Mouse (Mus musculus): ENCODE measurements at regions not wholly inside any gene's neighbourhood (a gene's known extent, or its start where the extent isn't known, plus 50 kb on each side); places are given as distances from the start of the nearest gene placed in this dataset.

DNA sequence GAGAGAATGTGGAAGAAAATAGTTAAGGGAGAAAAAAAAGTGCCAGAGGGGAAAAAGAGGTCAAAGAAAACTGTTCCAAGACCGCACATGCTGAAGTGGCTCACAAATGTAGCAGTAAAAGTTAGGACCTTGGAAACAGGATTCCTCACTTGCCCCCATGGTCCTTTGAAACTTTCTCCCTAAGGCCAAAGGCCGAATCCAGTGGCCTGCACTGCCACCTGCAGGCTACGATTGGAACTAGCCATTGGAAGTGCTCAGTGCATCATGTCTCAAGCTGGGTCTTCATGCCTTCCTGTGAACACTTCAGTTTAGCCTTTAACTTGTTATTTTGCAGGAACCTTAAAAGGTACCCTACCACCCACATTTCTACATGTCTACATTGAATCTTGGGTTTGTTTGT is 56.3 kb upstream of the Mctp2 start:
- Histone ChIP-seq H3K36me3 (ENCODE audit: control insufficient read depth, insufficient read depth, low read length) (no peaks in the 10 kb centered on the region), H3K4me3 (ENCODE audit: low read depth, low read length) (no peak overlapping the region), H3K9ac (ENCODE audit: low read depth, low read length) (no peak overlapping the region), H3K4me1 (ENCODE audit: control insufficient read depth, insufficient read depth, low read length) (no peaks in the 10 kb centered on the region), H3K4me2 (ENCODE audit: low read length) (no peak overlapping the region), H3K27ac (ENCODE audit: low read length) (no peak overlapping the region), H3K9me3 (replicated peaks; ENCODE audit: control insufficient read depth, low read length, poor library complexity, severe bottlenecking) (no peaks in the 10 kb centered on the region), H3K27me3 (ENCODE audit: control insufficient read depth, insufficient read depth, low read depth, low read length) (no peaks in the 10 kb centered on the region)
- 19% methylated on average over 3 of the region's 3 CpGs for WGBS
- ATAC-seq: no peak

DNA sequence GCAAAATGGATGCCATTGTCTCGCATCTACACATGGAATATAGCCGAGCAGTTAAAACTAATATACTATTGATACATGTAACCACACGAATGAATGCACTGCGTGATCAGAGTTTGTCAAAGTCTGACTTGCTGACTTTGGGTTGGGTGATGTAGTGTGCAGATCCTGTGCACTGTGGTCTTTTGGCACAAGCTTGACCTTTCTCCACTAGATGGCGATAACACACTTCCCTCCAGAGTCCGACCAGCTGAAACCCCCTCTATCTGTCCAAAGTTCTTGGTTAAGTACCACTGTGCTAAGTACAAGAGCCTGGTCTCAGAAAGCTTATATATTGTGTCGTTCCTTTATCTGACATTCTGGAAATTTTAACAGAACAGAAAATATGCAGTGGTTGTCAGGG is 84.9 kb upstream of the Mctp2 start:
- Histone ChIP-seq H3K4me3 (ENCODE audit: low read depth, low read length) (no peak overlapping the region), H3K27ac (ENCODE audit: low read length) (no peak overlapping the region), H3K4me2 (ENCODE audit: low read length) (no peak overlapping the region), H3K4me1 (ENCODE audit: control insufficient read depth, insufficient read depth, low read length) (no peaks in the 10 kb centered on the region), H3K9ac (ENCODE audit: low read depth, low read length) (no peak overlapping the region), H3K9me3 (replicated peaks; ENCODE audit: control insufficient read depth, low read length, poor library complexity, severe bottlenecking) (no peaks in the 10 kb centered on the region), H3K27me3 (ENCODE audit: control insufficient read depth, insufficient read depth, low read depth, low read length) (no peaks in the 10 kb centered on the region), H3K36me3 (ENCODE audit: control insufficient read depth, insufficient read depth, low read length) (no peaks in the 10 kb centered on the region)
- ATAC-seq: no peak
- WGBS: 35% methylated on average over 7 of the region's 7 CpGs

GRCm38 (mm10) chr7:72400056-72400455 is 93.6 kb upstream of the Mctp2 start:
- H3K4me3 ChIP-seq (ENCODE audit: low read depth, low read length): no peak overlapping the region
- no peaks in the 10 kb centered on the region for H3K4me1 ChIP-seq (ENCODE audit: control insufficient read depth, insufficient read depth, low read length)
- no peaks in the 10 kb centered on the region for H3K36me3 ChIP-seq (ENCODE audit: control insufficient read depth, insufficient read depth, low read length)
- 0 out of 2 replicates have a peak, but pooled peaks have one; percentile 45 for ATAC-seq
- no peak overlapping the region for H3K4me2 ChIP-seq (ENCODE audit: low read length)
- H3K9ac ChIP-seq (ENCODE audit: low read depth, low read length): no peak overlapping the region
- H3K27me3 ChIP-seq (ENCODE audit: control insufficient read depth, insufficient read depth, low read depth, low read length): no peaks in the 10 kb centered on the region
- no peaks in the 10 kb centered on the region for H3K9me3 ChIP-seq (replicated peaks; ENCODE audit: control insufficient read depth, low read length, poor library complexity, severe bottlenecking)
- H3K27ac ChIP-seq (ENCODE audit: low read length): no peak overlapping the region

GRCm38 (mm10) chr7:72406131-72406530 is 99.7 kb upstream of the Mctp2 start:
- Histone ChIP-seq H3K9me3 (replicated peaks; ENCODE audit: control insufficient read depth, low read length, poor library complexity, severe bottlenecking) (no peaks in the 10 kb centered on the region), H3K36me3 (ENCODE audit: control insufficient read depth, insufficient read depth, low read length) (no peaks in the 10 kb centered on the region), H3K27me3 (ENCODE audit: control insufficient read depth, insufficient read depth, low read depth, low read length) (no peaks in the 10 kb centered on the region), H3K27ac (ENCODE audit: low read length) (no peak overlapping the region), H3K4me2 (ENCODE audit: low read length) (no peak overlapping the region), H3K4me1 (ENCODE audit: control insufficient read depth, insufficient read depth, low read length) (no peaks in the 10 kb centered on the region), H3K9ac (ENCODE audit: low read depth, low read length) (no peak overlapping the region), H3K4me3 (ENCODE audit: low read depth, low read length) (no peak overlapping the region)
- no peak for ATAC-seq
- WGBS: 94% methylated on average over 3 of the region's 3 CpGs

- no peak overlapping the region for H3K27ac ChIP-seq (ENCODE audit: low read length)
- no peaks in the 10 kb centered on the region for H3K4me1 ChIP-seq (ENCODE audit: control insufficient read depth, insufficient read depth, low read length)
- no peaks in the 10 kb centered on the region for H3K36me3 ChIP-seq (ENCODE audit: control insufficient read depth, insufficient read depth, low read length)
- no peak overlapping the region for H3K9ac ChIP-seq (ENCODE audit: low read depth, low read length)
- no peak overlapping the region for H3K4me3 ChIP-seq (ENCODE audit: low read depth, low read length)
- no peak for ATAC-seq
- H3K27me3 ChIP-seq (ENCODE audit: control insufficient read depth, insufficient read depth, low read depth, low read length): no peaks in the 10 kb centered on the region
- no peak overlapping the region for H3K4me2 ChIP-seq (ENCODE audit: low read length)
- WGBS: 80% methylated on average over 6 of the region's 6 CpGs
- no peaks in the 10 kb centered on the region for H3K9me3 ChIP-seq (replicated peaks; ENCODE audit: control insufficient read depth, low read length, poor library complexity, severe bottlenecking)
Measured at GRCm38 (mm10) chr7:72408409-72408986, 102.1 kb upstream of the Mctp2 start.

GRCm38 (mm10) chr7:72438552-72438951 is 132.1 kb upstream of the Mctp2 start:
- Histone ChIP-seq H3K27me3 (ENCODE audit: control insufficient read depth, insufficient read depth, low read depth, low read length) (no peaks in the 10 kb centered on the region), H3K4me3 (ENCODE audit: low read depth, low read length) (no peak overlapping the region), H3K4me2 (ENCODE audit: low read length) (no peak overlapping the region), H3K9ac (ENCODE audit: low read depth, low read length) (no peak overlapping the region), H3K4me1 (ENCODE audit: control insufficient read depth, insufficient read depth, low read length) (no peaks in the 10 kb centered on the region), H3K36me3 (ENCODE audit: control insufficient read depth, insufficient read depth, low read length) (no peaks in the 10 kb centered on the region), H3K27ac (ENCODE audit: low read length) (no peak overlapping the region), H3K9me3 (replicated peaks; ENCODE audit: control insufficient read depth, low read length, poor library complexity, severe bottlenecking) (no peaks in the 10 kb centered on the region)
- ATAC-seq: no peak
- 63% methylated on average over 2 of the region's 2 CpGs for WGBS

GRCm38 (mm10) chr7:72442001-72442400 is 135.6 kb upstream of the Mctp2 start:
- 81% methylated on average over 5 of the region's 5 CpGs for WGBS

DNA sequence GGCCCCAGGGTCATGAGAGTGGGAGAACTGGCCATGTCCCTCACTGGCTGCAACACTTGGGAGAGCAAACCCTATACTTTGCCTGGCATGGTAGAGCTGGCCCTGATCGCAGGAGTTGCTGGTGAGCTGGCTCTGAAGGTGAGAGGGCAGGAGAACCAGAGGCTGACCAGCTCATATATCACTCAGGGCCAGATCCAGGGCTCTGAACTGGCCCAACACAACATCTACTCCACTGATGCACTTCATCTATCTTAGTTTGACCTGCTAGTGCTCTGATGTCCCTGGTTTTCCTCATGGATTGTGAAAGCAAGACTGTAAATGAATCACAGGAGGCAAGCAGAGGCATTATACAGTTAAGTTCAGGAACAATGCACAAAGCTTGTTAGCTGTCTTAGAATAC is 137.6 kb upstream of the Mctp2 start:
- no peak overlapping the region for H3K4me3 ChIP-seq (ENCODE audit: low read depth, low read length)
- ATAC-seq: no peak
- no peak overlapping the region for H3K27ac ChIP-seq (ENCODE audit: low read length)
- H3K9ac ChIP-seq (ENCODE audit: low read depth, low read length): no peak overlapping the region
- H3K4me1 ChIP-seq (ENCODE audit: control insufficient read depth, insufficient read depth, low read length): no peaks in the 10 kb centered on the region
- no peaks in the 10 kb centered on the region for H3K36me3 ChIP-seq (ENCODE audit: control insufficient read depth, insufficient read depth, low read length)
- H3K4me2 ChIP-seq (ENCODE audit: low read length): no peak overlapping the region
- H3K27me3 ChIP-seq (ENCODE audit: control insufficient read depth, insufficient read depth, low read depth, low read length): no peaks in the 10 kb centered on the region
- H3K9me3 ChIP-seq (replicated peaks; ENCODE audit: control insufficient read depth, low read length, poor library complexity, severe bottlenecking): no peaks in the 10 kb centered on the region
- WGBS: 95% methylated on average over 1 of the region's 1 CpGs

More at GRCm38 (mm10) chr7:72442001-72442400, 135.6 kb upstream of the Mctp2 start:
- no peaks in the 10 kb centered on the region for H3K27me3 ChIP-seq (ENCODE audit: control insufficient read depth, insufficient read depth, low read depth, low read length)
- no peak overlapping the region for H3K9ac ChIP-seq (ENCODE audit: low read depth, low read length)
- H3K4me1 ChIP-seq (ENCODE audit: control insufficient read depth, insufficient read depth, low read length): no peaks in the 10 kb centered on the region
- no peak overlapping the region for H3K4me3 ChIP-seq (ENCODE audit: low read depth, low read length)
- no peak overlapping the region for H3K27ac ChIP-seq (ENCODE audit: low read length)
- no peaks in the 10 kb centered on the region for H3K9me3 ChIP-seq (replicated peaks; ENCODE audit: control insufficient read depth, low read length, poor library complexity, severe bottlenecking)
- H3K36me3 ChIP-seq (ENCODE audit: control insufficient read depth, insufficient read depth, low read length): no peaks in the 10 kb centered on the region
- no peak overlapping the region for H3K4me2 ChIP-seq (ENCODE audit: low read length)
- no peak for ATAC-seq

- no peak overlapping the region for H3K4me2 ChIP-seq (ENCODE audit: low read length)
- H3K4me1 ChIP-seq (ENCODE audit: control insufficient read depth, insufficient read depth, low read length): no peaks in the 10 kb centered on the region
- no peak overlapping the region for H3K27ac ChIP-seq (ENCODE audit: low read length)
- H3K27me3 ChIP-seq (ENCODE audit: control insufficient read depth, insufficient read depth, low read depth, low read length): no peaks in the 10 kb centered on the region
- H3K9me3 ChIP-seq (replicated peaks; ENCODE audit: control insufficient read depth, low read length, poor library complexity, severe bottlenecking): no peaks in the 10 kb centered on the region
- no peak overlapping the region for H3K9ac ChIP-seq (ENCODE audit: low read depth, low read length)
- H3K36me3 ChIP-seq (ENCODE audit: control insufficient read depth, insufficient read depth, low read length): no peaks in the 10 kb centered on the region
- 52% methylated on average over 1 of the region's 1 CpGs for WGBS
- H3K4me3 ChIP-seq (ENCODE audit: low read depth, low read length): no peak overlapping the region
- no peak for ATAC-seq
Measured at GRCm38 (mm10) chr7:72444792-72445191, 138.4 kb upstream of the Mctp2 start.
